ENCODE assay signal across 28 mouse cellular contexts in genomic region chr8:47914161-47914560, GRCm38 (mm10).
"Had no signal": no experiment of that assay in that cellular context is flagged by ENCODE, and none has a peak within 500 bp of the region (broad histone marks: within the 10 kb centered on the region; RNA-seq: fewer than 3 reads in every experiment).

No protein-coding gene starts in this region.

- H3K9ac ChIP-seq: embryonic facial prominence, embryonic 12.5 days; embryonic facial prominence, embryonic 13.5 days; embryonic facial prominence, embryonic 15.5 days; forebrain, embryonic 12.5 days; forebrain, embryonic 13.5 days; forebrain, embryonic 15.5 days; forebrain, postnatal 0 days had no signal

- H3K27ac ChIP-seq: embryonic facial prominence, embryonic 10.5 days; embryonic facial prominence, embryonic 12.5 days; embryonic facial prominence, embryonic 13.5 days; embryonic facial prominence, embryonic 15.5 days; forebrain, embryonic 12.5 days; forebrain, embryonic 13.5 days; forebrain, embryonic 15.5 days; gastrocnemius, adult 2 months had no signal

- H3K9me3 ChIP-seq: embryonic facial prominence, embryonic 15.5 days; forebrain, embryonic 15.5 days had no signal

- DNase-seq: cerebellum, adult 18-20 months; cerebellum, adult 2 months; cerebellum, adult 8-10 months; cerebellum, adult 9-10 months; cerebellum, adult 9-11 months; cerebellum, postnatal 10 days; cerebellum, postnatal 14 days; cerebellum, postnatal 25 days; cerebellum, postnatal 36 days; embryo, embryonic 11 days; forebrain, postnatal 0 days; gastrocnemius, adult 2 months; gastrocnemius, postnatal 10 days; gastrocnemius, postnatal 14 days; gastrocnemius, postnatal 25 days; gastrocnemius, postnatal 36 days; heart, adult 18-20 months had no signal

- H3K36me3 ChIP-seq: embryonic facial prominence, embryonic 15.5 days; forebrain, embryonic 12.5 days; forebrain, embryonic 15.5 days had no signal

- H3K4me2 ChIP-seq: embryonic facial prominence, embryonic 12.5 days; embryonic facial prominence, embryonic 13.5 days; embryonic facial prominence, embryonic 15.5 days; forebrain, embryonic 12.5 days; forebrain, embryonic 13.5 days; forebrain, embryonic 15.5 days had no signal

- H3K27me3 ChIP-seq: embryonic facial prominence, embryonic 12.5 days; embryonic facial prominence, embryonic 13.5 days; embryonic facial prominence, embryonic 15.5 days; forebrain, embryonic 12.5 days; forebrain, embryonic 13.5 days; forebrain, embryonic 15.5 days had no signal

- H3K4me1 ChIP-seq: embryonic facial prominence, embryonic 10.5 days; embryonic facial prominence, embryonic 12.5 days; embryonic facial prominence, embryonic 15.5 days; forebrain, embryonic 10.5 days; forebrain, embryonic 12.5 days; forebrain, embryonic 13.5 days; forebrain, embryonic 15.5 days had no signal

- ATAC-seq: forebrain, embryonic 13.5 days; forebrain, embryonic 14.5 days; forebrain, embryonic 15.5 days; forebrain, embryonic 16.5 days; forebrain, postnatal 0 days had no signal

- H3K4me3 ChIP-seq: embryonic facial prominence, embryonic 10.5 days; embryonic facial prominence, embryonic 12.5 days; embryonic facial prominence, embryonic 13.5 days; embryonic facial prominence, embryonic 15.5 days; erythroblast, embryonic 14.5 days; forebrain, embryonic 10.5 days; forebrain, embryonic 12.5 days; forebrain, embryonic 13.5 days; forebrain, embryonic 15.5 days; gastrocnemius, adult 2 months had no signal
